Mouse (Mus musculus): ENCODE measurements around the gene Rhot1.

DNA sequence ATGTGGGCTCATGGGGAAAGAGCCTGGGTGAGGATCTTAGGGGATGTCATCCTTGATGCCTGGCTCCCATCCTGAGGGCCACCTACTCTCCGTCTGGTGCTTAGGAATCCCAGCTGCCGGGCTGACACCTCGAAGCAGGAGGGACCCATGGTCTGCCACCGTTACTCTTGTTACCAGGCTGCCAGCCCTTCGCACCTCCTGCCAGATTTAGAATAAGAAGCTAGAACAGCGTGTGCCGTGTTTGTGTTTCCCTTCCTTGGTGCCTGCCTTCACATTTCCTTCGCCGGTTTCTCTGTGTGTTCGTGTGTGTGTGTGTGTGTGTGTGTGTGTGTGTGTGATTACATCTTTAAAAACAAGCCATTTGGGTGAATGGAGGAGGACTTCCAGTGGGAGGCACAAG lies 96.0 kb downstream of the Rhot1 start:
- no peak for TF ChIP-seq CTCF (IDR thresholded peaks at IDR 0.05; ENCODE audit: control insufficient read depth, insufficient read depth, insufficient read length)
- TF ChIP-seq MAX (IDR thresholded peaks at IDR 0.05) = no peak
- no peak for TF ChIP-seq MYOD1 (IDR thresholded peaks at IDR 0.05; ENCODE audit: control insufficient read depth, insufficient read length, low read depth)
